Mouse (Mus musculus): ENCODE measurements around the gene Dact3. TPM values are rescaled to one million over a fixed set of nuclear protein-coding genes. Genes with fewer than 3 reads are reported as not detected.

The Dact3 gene
- total RNA-seq, 2 experiments from 2014 or later = 0.89 to 1.6 TPM

GRCm38 (mm10) chr7:16853302-16853831 lies 21.8 kb upstream of the Dact3 start:
- no peak for DNase-seq (ENCODE audit: low spot score)

- no peak for DNase-seq (ENCODE audit: low spot score)
Measured at GRCm38 (mm10) chr7:16858336-16858735, 16.8 kb upstream of the Dact3 start.

GRCm38 (mm10) chr7:16859902-16860651 lies 15.0 kb upstream of the Dact3 start:
- DNase-seq (ENCODE audit: low spot score) = no peak

GRCm38 (mm10) chr7:16867488-16867887 lies 7.6 kb upstream of the Dact3 start:
- DNase-seq (ENCODE audit: low spot score) = no peak

GRCm38 (mm10) chr7:16869497-16869896 lies 5.6 kb upstream of the Dact3 start:
- DNase-seq (ENCODE audit: low spot score) = no peak

GRCm38 (mm10) chr7:16871600-16871999 lies 3.5 kb upstream of the Dact3 start:
- no peak for DNase-seq (ENCODE audit: low spot score)

GRCm38 (mm10) chr7:16872478-16872877 lies 2.6 kb upstream of the Dact3 start:
- no peak for DNase-seq (ENCODE audit: low spot score)

GRCm38 (mm10) chr7:16873392-16873791 lies 1.7 kb upstream of the Dact3 start:
- no peak for DNase-seq (ENCODE audit: low spot score)

- peak; percentile 86 for DNase-seq (ENCODE audit: low spot score)
Measured at GRCm38 (mm10) chr7:16874190-16874589, 927 bp upstream of the Dact3 start.

GRCm38 (mm10) chr7:16874756-16875309 lies 284 bp upstream of the Dact3 start:
- peak; percentile 100 for DNase-seq (ENCODE audit: low spot score)

GRCm38 (mm10) chr7:16875326-16875725 lies 209 bp downstream of the Dact3 start:
- no peak for DNase-seq (ENCODE audit: low spot score)

GRCm38 (mm10) chr7:16876006-16876405 lies 889 bp downstream of the Dact3 start:
- DNase-seq (ENCODE audit: low spot score) = no peak

- DNase-seq (ENCODE audit: low spot score) = no peak
Measured at GRCm38 (mm10) chr7:16876608-16877007, 1.5 kb downstream of the Dact3 start.

GRCm38 (mm10) chr7:16877717-16878116 lies 2.6 kb downstream of the Dact3 start:
- no peak for DNase-seq (ENCODE audit: low spot score)

GRCm38 (mm10) chr7:16879796-16880547 lies 4.9 kb downstream of the Dact3 start:
- no peak for DNase-seq (ENCODE audit: low spot score)

- no peak for DNase-seq (ENCODE audit: low spot score)
Measured at GRCm38 (mm10) chr7:16880615-16881014, 5.5 kb downstream of the Dact3 start.

GRCm38 (mm10) chr7:16883162-16883561 lies 8.0 kb downstream of the Dact3 start:
- no peak for DNase-seq (ENCODE audit: low spot score)

GRCm38 (mm10) chr7:16884334-16884733 lies 9.2 kb downstream of the Dact3 start:
- no peak for DNase-seq (ENCODE audit: low spot score)

GRCm38 (mm10) chr7:16885271-16885776 lies 10.2 kb downstream of the Dact3 start:
- DNase-seq (ENCODE audit: low spot score) = no peak

- DNase-seq (ENCODE audit: low spot score) = no peak
Measured at GRCm38 (mm10) chr7:16885905-16886304, 10.8 kb downstream of the Dact3 start.

GRCm38 (mm10) chr7:16890536-16890935 lies 15.4 kb downstream of the Dact3 start:
- DNase-seq (ENCODE audit: low spot score) = peak; percentile 30

GRCm38 (mm10) chr7:16890944-16891343 lies 15.8 kb downstream of the Dact3 start:
- peak; percentile 83 for DNase-seq (ENCODE audit: low spot score)
